Mouse (Mus musculus) C2C12 (cell line): ENCODE data around the gene Wsb1. TPM values are rescaled to one million over a fixed set of nuclear protein-coding genes. Genes with fewer than 3 reads are reported as not detected.

Source experiments
- H3K27me3 ChIP-seq: one replicate; pipeline ENCODE4 v1.6.1; 2011; ENCODE audit not compliant: control insufficient read depth, insufficient read depth, insufficient read length
- H3K36me3 ChIP-seq: one replicate; pipeline ENCODE4 v1.6.1; 2011; ENCODE audit not compliant: control insufficient read depth, insufficient read depth
- H3K4me3 ChIP-seq: one replicate; pipeline ENCODE4 v1.5.1; 2011; ENCODE audit warnings: mild to moderate bottlenecking, control low read depth; ENCODE audit not compliant: poor library complexity, insufficient read depth, severe bottlenecking
- H3K79me2 ChIP-seq: one replicate; pipeline ENCODE4 v1.6.1; 2011; ENCODE audit not compliant: control insufficient read depth, insufficient read depth
- H3K79me3 ChIP-seq: one replicate; pipeline ENCODE4 v1.6.1; 2011; ENCODE audit warnings: low read depth, control low read depth
- H3ac ChIP-seq: one replicate; pipeline ENCODE3; 2011; ENCODE audit warnings: low read depth; ENCODE audit not compliant: control insufficient read depth, insufficient read length
- CEBPB ChIP-seq: IDR thresholded peaks from one replicate; pipeline ENCODE4 v1.6.1; 2011; ENCODE audit warnings: low read depth, mild to moderate bottlenecking, control low read depth, moderate library complexity
- CTCF ChIP-seq: IDR thresholded peaks from one replicate; pipeline ENCODE4 v1.5.1; 2011; ENCODE audit not compliant: control insufficient read depth, insufficient read depth, insufficient read length
- FOSL1 ChIP-seq: IDR thresholded peaks from one replicate; pipeline ENCODE4 v1.8.0; 2011; ENCODE audit warnings: mild to moderate bottlenecking, low read length; ENCODE audit not compliant: poor library complexity, insufficient read depth, severe bottlenecking
- MAX ChIP-seq: IDR thresholded peaks from one replicate; pipeline ENCODE4 v1.6.1; 2011; ENCODE audit warnings: mild to moderate bottlenecking, control low read depth
- MYOD1 ChIP-seq: IDR thresholded peaks from one replicate; pipeline ENCODE4 v1.6.1; 2011; ENCODE audit warnings: low read depth; ENCODE audit not compliant: control insufficient read depth, insufficient read length
- MYOG ChIP-seq: IDR thresholded peaks from one replicate; pipeline ENCODE4 v1.6.1; 2011; ENCODE audit not compliant: control insufficient read depth, insufficient read length; ENCODE audit errors: extremely low read depth
- USF1 ChIP-seq: IDR thresholded peaks from one replicate; pipeline ENCODE4 v1.6.1; 2011; ENCODE audit warnings: low read depth, mild to moderate bottlenecking, control low read depth, moderate library complexity
- polyA plus RNA-seq: library from polyadenylated mRNA; unstranded; fragments of >200 nt; fragmentation: generic; extraction: Trizol; gene quantifications from one replicate; pipeline ENCODE4 v1.2.1, GENCODE M21; 2012; ENCODE audit warnings: missing spikeins

Gene Wsb1
- polyA plus RNA-seq, 1 experiment, result 38.5 TPM

GRCm38 (mm10) chr11:79288913-79289640 lies 34.6 kb upstream of the Wsb1 start:
- Histone ChIP-seq H3K4me3 (no peak overlapping the region), H3K79me2 (no peaks in the 10 kb centered on the region), H3K27me3 (no peaks in the 10 kb centered on the region), H3ac (no peak overlapping the region), H3K36me3 (no peaks in the 10 kb centered on the region), H3K79me3 (no peaks in the 10 kb centered on the region)
- no peak for TF ChIP-seq CEBPB
- TF ChIP-seq MYOG, result no peak

GRCm38 (mm10) chr11:79288278-79288843 lies 33.9 kb upstream of the Wsb1 start:
- no peak for TF ChIP-seq MYOG
- no peak for TF ChIP-seq USF1
- TF ChIP-seq CEBPB, result no peak
- no peak for TF ChIP-seq FOSL1
- no peak for TF ChIP-seq MYOD1
- no peak for TF ChIP-seq MAX
- TF ChIP-seq CTCF, result no peak

GRCm38 (mm10) chr11:79287447-79287846 lies 33.0 kb upstream of the Wsb1 start:
- H3ac ChIP-seq, result no peak overlapping the region
- no peak overlapping the region for H3K4me3 ChIP-seq
- H3K79me2 ChIP-seq, result no peaks in the 10 kb centered on the region
- TF ChIP-seq CTCF (no peak), USF1 (no peak), MAX (no peak), CEBPB (no peak), MYOG (no peak), FOSL1 (no peak), MYOD1 (no peak)
- no peaks in the 10 kb centered on the region for H3K27me3 ChIP-seq
- no peaks in the 10 kb centered on the region for H3K79me3 ChIP-seq
- H3K36me3 ChIP-seq, result no peaks in the 10 kb centered on the region

More at GRCm38 (mm10) chr11:79288278-79288843, 33.9 kb upstream of the Wsb1 start:
- Histone ChIP-seq H3K4me3 (no peak overlapping the region), H3K79me3 (no peaks in the 10 kb centered on the region), H3ac (no peak overlapping the region), H3K36me3 (no peaks in the 10 kb centered on the region), H3K27me3 (no peaks in the 10 kb centered on the region), H3K79me2 (no peaks in the 10 kb centered on the region)

GRCm38 (mm10) chr11:79286305-79286799 lies 31.9 kb upstream of the Wsb1 start:
- H3K4me3 ChIP-seq, result no peak overlapping the region
- no peak for TF ChIP-seq MAX
- TF ChIP-seq FOSL1, result no peak
- TF ChIP-seq MYOG, result no peak
- TF ChIP-seq MYOD1, result no peak
- TF ChIP-seq CTCF, result no peak
- TF ChIP-seq USF1, result no peak
- TF ChIP-seq CEBPB, result no peak
- H3K79me2 ChIP-seq, result no peaks in the 10 kb centered on the region
- no peaks in the 10 kb centered on the region for H3K36me3 ChIP-seq
- H3ac ChIP-seq, result no peak overlapping the region
- H3K27me3 ChIP-seq, result no peaks in the 10 kb centered on the region
- H3K79me3 ChIP-seq, result no peaks in the 10 kb centered on the region

- no peak for TF ChIP-seq CTCF
- no peak overlapping the region for H3ac ChIP-seq
- H3K36me3 ChIP-seq, result no peaks in the 10 kb centered on the region
- no peaks in the 10 kb centered on the region for H3K79me3 ChIP-seq
- H3K4me3 ChIP-seq, result no peak overlapping the region
- H3K27me3 ChIP-seq, result no peaks in the 10 kb centered on the region
- H3K79me2 ChIP-seq, result no peaks in the 10 kb centered on the region
Observed at GRCm38 (mm10) chr11:79283350-79284030, 29.0 kb upstream of the Wsb1 start.

GRCm38 (mm10) chr11:79281396-79281795 lies 26.9 kb upstream of the Wsb1 start:
- no peak for TF ChIP-seq FOSL1
- TF ChIP-seq MYOD1, result no peak
- TF ChIP-seq MAX, result no peak
- TF ChIP-seq MYOG, result no peak
- no peak for TF ChIP-seq CEBPB
- no peak for TF ChIP-seq CTCF
- TF ChIP-seq USF1, result no peak
- Histone ChIP-seq H3K4me3 (no peak overlapping the region), H3K27me3 (no peaks in the 10 kb centered on the region), H3ac (no peak overlapping the region), H3K36me3 (no peaks in the 10 kb centered on the region), H3K79me3 (no peaks in the 10 kb centered on the region), H3K79me2 (no peaks in the 10 kb centered on the region)
